Mouse (Mus musculus) 3134 (cell line): ENCODE measurements around the gene Tnfrsf17.
"Not testable (repeated sequence)": the region's sequence is repeated elsewhere in the genome, so short reads cannot be mapped to it uniquely, and the experiment has no call there.

Experiments used
- DNase-seq: peaks from one replicate; pipeline ENCODE4 v3.0.0-alpha.2; 2011; ENCODE audit warnings: low spot score; ENCODE audit not compliant: insufficient read length; ENCODE audit errors: extremely low read depth

Tnfrsf17 gene

GRCm38 (mm10) chr16:11313512-11313911 is at the start of gene Tnfrsf17:
Tnfrsf17 (plus strand) TSS chr16:11313812.
- DNase-seq, result no peak

GRCm38 (mm10) chr16:11266556-11266955 is 47.1 kb upstream of the Tnfrsf17 start:
- no peak for DNase-seq

GRCm38 (mm10) chr16:11269808-11270207 is 43.8 kb upstream of the Tnfrsf17 start:
- DNase-seq, result no peak

- DNase-seq, result peak; percentile 43
Observed at GRCm38 (mm10) chr16:11270642-11271041, 43.0 kb upstream of the Tnfrsf17 start.

- DNase-seq, result no peak
Observed at GRCm38 (mm10) chr16:11271073-11271472, 42.5 kb upstream of the Tnfrsf17 start.

GRCm38 (mm10) chr16:11276888-11277287 is 36.7 kb upstream of the Tnfrsf17 start:
- DNase-seq, result no peak

- DNase-seq, result no peak
Observed at GRCm38 (mm10) chr16:11278778-11279177, 34.8 kb upstream of the Tnfrsf17 start.

- DNase-seq, result no peak
Observed at GRCm38 (mm10) chr16:11282655-11283232, 30.9 kb upstream of the Tnfrsf17 start.

GRCm38 (mm10) chr16:11284881-11285280 is 28.7 kb upstream of the Tnfrsf17 start:
- no peak for DNase-seq

- peak; percentile 21 for DNase-seq
Observed at GRCm38 (mm10) chr16:11285949-11286348, 27.7 kb upstream of the Tnfrsf17 start.

GRCm38 (mm10) chr16:11288873-11289272 is 24.7 kb upstream of the Tnfrsf17 start:
- not testable (repeated sequence) for DNase-seq

GRCm38 (mm10) chr16:11295583-11295982 is 18.0 kb upstream of the Tnfrsf17 start:
- DNase-seq, result not testable (repeated sequence)

- DNase-seq, result not testable (repeated sequence)
Observed at GRCm38 (mm10) chr16:11297700-11298099, 15.9 kb upstream of the Tnfrsf17 start.

GRCm38 (mm10) chr16:11303741-11304140 is 9.9 kb upstream of the Tnfrsf17 start:
- DNase-seq, result no peak

- DNase-seq, result no peak
Observed at GRCm38 (mm10) chr16:11305531-11305930, 8.1 kb upstream of the Tnfrsf17 start.

- DNase-seq, result no peak
Observed at GRCm38 (mm10) chr16:11315786-11316320, 2.2 kb downstream of the Tnfrsf17 start.

- DNase-seq, result no peak
Observed at GRCm38 (mm10) chr16:11316748-11317147, 3.1 kb downstream of the Tnfrsf17 start.

GRCm38 (mm10) chr16:11317324-11317723 is 3.7 kb downstream of the Tnfrsf17 start:
- DNase-seq, result peak; percentile 30

GRCm38 (mm10) chr16:11322409-11323323 is 9.1 kb downstream of the Tnfrsf17 start, which contains the start of gene Snx29:
Snx29 (plus strand) TSS chr16:11322908.
- DNase-seq, result peak; percentile 90

GRCm38 (mm10) chr16:11323324-11324051 is 9.9 kb downstream of the Tnfrsf17 start:
- peak; percentile 55 for DNase-seq
